In the genomic region with DNA sequence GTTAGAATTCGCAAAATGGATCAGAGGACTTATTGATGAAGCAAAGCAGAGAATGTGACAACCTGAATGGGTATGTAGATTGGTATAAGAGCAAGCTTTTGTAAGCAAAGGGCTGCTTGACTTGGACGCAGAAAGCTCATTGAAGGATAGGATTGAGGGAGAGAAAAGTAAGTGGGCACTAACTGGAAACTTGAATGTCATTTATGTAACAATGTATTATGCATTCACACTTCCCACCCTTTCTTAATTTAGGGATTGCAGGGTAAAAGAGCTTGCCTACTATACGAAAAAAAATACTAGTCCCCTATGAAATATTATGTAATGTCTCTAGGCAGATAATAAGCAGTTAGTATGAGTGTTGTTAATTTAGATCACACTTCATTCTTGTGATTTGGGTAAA, we compare ENCODE assay signal across 26 mouse cellular contexts.
"Had no signal": no experiment of that assay in that cellular context is flagged by ENCODE, and none has a peak within 500 bp of the region (broad histone marks: within the 10 kb centered on the region; RNA-seq: fewer than 3 reads in every experiment).

No protein-coding gene starts in this region.

- H3K4me3 ChIP-seq: gastrocnemius, adult 2 months; heart, embryonic 10.5 days; heart, embryonic 12.5 days; hindbrain, embryonic 10.5 days; hindbrain, embryonic 12.5 days; intestine, embryonic 15.5 days; layer of hippocampus, adult 2 months; limb, embryonic 10.5 days; limb, embryonic 12.5 days; liver, embryonic 13.5 days; liver, embryonic 15.5 days had no signal

- H3K27ac ChIP-seq: gastrocnemius, adult 2 months; heart, embryonic 10.5 days; hindbrain, embryonic 10.5 days; hindbrain, embryonic 12.5 days; hindbrain, embryonic 14.5 days; intestine, embryonic 15.5 days; layer of hippocampus, adult 2 months; limb, embryonic 10.5 days; limb, embryonic 12.5 days; liver, embryonic 13.5 days; liver, embryonic 15.5 days had no signal

- DNase-seq: gastrocnemius, adult 2 months; gastrocnemius, postnatal 10 days; gastrocnemius, postnatal 25 days; heart, adult 18-20 months; heart, postnatal 10 days; heart, postnatal 4 days; kidney, adult 18-20 months; kidney, adult 8-10 months; kidney, postnatal 10 days; kidney, postnatal 25 days; kidney, postnatal 4 days; liver; liver, embryonic 13.5 days had no signal

- ATAC-seq: hindbrain, embryonic 16.5 days; inflammation-experienced regulatory T-cells, adult 6 months; intestine, embryonic 15.5 days; intestine, postnatal 0 days had no signal
